Mouse (Mus musculus) layer of hippocampus, postnatal 14 days (tissue): Measurements from ENCODE around the gene Cstad. TPM values are rescaled to one million over a fixed set of nuclear protein-coding genes. Genes with fewer than 3 reads are reported as not detected.

Experiments used
- DNase-seq, 2 experiments: peaks; one replicate each; pipeline ENCODE4 v3.0.0; 2021 to 2022; ENCODE audit warnings: low spot score in 2 of 2, mixed read lengths in 1 of 2
- total RNA-seq, 2 experiments: library from RNA; stranded (reverse); gene quantifications; 2 replicates each; pipeline ENCODE4 v1.2.3; 2021

The Cstad gene
- total RNA-seq, 2 experiments from 2014 or later = 7.5 to 9.3 TPM

DNA sequence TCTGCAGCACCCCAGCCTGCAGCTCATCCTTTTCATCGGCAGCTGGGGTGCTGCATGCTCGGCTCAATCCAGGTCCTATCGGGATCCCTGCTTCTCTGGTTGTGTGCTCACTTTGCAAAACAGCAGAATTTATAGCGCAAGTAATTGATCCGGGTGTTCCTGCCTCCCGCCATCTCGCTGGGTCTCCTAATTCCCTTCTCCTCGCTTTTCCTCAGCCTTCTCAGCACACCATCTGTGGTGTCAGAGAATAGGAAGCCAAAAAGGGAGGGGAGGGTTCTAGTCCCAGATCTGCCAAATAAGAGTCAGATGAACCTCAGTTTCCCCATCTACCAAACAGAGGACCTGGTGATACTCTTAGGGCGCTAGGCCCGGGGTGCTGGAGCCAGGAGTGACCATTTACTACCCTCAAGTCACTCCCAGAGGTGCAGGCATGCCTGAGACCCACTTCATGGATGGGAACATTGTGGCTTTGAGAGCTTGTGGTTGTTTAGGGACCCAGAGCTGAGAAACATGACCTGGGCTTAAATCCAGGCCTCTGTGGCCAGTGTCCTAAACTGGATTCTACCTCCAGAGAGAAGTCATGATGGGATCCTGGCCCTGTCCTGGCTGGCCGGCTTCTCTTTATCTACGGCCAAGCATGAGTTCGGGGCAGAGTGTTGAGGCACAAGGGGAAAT lies 1.1 kb upstream of the Cstad start:
- no peak for DNase-seq

DNA sequence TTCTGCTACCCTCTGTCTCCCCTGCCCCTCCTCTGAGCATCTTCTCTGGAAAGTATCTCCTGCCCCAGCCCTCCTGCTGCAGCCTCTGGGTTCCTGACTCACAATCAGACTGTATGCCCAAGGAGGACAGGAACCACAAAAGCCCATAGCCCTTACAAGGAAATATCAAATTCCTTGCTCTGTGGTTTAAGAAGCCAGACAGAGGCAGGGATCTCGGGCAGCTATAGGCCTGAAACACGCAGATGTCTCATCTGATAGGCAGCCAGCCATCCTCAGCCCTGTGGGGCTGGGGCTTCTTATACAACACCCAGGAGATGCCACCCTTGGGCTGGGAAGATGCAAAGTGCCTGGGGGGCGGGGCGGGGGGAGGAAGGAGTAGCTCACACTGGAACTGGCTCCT lies 956 bp downstream of the Cstad start:
- DNase-seq = no peak

DNA sequence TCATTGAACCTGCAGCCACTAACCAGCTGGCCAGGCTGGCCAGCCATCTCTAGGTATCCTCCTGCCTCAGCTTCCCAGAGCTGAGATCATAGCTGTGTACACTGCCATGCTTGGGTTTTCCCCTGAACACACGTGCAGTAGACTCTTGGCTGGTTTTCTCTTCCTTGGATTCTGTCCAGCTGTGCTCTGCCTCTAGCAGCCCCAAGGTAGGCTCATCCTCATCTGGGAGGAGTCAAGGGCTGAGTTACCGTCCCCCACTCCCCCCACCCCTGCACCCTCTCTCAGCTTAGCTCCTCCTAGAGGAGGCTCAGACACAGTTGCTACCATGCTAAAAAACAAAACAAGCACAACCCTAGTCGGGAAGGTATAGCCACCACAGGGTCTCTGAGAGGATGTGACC lies 4.8 kb downstream of the Cstad start:
- no peak for DNase-seq

DNA sequence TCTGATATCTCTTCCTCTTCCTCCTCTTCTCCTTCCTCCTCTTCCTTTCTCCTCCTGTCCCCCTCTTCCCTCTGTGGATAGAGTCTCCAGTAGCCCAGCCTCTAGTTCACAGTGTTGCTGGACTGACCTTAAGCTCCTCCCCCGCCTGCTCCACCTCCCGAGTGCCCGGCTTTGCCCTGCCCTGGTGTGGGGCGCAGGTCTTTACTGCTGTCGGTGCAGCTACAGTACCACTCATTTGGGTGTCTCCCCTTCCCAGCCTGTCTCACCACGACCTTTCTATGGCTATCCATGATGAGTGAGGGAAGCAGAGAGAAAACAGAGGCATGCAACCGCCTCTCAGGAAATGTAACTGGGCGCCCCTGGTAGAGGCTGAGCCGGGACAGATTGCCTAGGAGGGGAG lies 5.5 kb downstream of the Cstad start:
- DNase-seq = no peak

DNA sequence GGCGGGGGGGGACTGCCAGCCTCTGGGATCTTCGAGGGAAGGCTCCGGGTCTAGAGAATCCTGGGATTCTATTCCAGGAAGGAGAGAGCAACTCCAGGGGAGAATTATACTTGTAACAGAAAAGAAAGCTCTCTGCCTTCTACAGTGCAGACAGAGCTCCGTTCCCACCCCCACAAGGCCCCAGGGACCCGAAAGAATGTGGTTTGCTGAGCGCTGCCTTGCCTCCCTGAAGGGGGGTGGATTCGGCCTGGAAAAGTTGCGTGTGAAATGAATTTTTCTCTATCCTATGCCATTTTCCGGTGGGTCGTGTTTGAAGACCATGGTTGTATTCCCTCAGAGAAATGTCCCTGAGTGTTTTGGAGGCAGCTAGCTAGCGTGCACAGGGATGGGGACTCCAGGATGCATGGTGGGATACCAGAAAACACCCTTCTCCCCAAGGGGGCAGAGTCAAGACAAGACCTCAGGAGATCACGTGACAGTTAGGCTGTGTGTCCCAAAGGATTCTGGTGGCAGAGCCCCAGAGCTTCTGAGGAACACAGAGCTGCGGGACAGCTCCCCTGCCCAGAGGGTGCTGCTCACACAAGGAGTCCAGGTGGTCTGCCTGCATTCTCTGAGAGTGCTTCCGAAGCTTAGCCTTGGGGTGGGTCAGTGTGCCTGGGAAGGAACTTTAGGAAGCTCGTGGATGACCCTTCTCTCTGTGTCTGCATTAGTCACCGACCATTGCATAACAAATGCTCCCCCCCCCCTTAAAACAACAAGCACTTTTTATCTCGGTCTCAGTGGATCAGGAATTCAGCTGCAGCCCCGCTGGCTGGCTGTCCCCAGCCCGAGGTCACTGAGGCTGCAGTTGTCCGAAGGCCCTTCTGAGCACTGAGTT lies 6.4 kb downstream of the Cstad start:
- no peak for DNase-seq

DNA sequence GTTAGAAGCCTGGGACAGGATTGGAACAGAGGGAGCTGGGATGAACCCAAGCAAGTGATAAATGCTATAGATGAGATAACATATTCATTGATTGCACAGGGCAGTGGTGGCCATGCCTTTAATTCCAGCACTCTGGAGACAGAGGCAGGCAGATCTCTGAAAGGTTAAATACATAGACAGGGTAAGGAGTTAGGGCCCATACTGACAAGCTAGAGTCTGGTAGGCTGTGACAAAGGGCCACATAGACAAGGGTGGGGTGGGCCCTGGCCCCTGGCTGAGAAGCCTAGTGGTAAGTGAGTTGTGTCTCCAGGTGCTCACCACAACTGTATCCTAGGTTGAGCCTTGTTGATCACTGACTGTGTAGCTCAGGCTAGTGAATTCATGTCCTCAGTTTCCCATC lies 7.6 kb downstream of the Cstad start:
- no peak for DNase-seq

DNA sequence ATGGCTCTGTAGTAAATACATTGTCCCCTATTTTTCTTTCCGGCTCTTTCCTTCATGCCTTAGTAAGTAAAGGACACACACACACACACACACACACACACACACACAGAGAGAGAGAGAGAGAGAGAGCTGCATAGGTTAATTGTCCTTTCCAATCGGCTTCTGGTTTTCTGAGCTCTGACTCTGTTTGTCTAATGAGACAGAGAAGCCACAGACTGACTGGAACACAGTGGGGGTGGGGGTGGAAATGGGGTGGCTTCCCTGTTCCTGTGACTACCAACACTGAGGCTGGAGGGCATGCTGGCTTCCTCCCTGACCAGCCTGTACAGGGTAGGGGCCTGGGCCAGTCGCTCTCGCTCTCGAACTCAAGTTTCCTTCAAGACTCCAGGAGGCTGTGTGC lies 8.9 kb downstream of the Cstad start:
- DNase-seq = no peak

DNA sequence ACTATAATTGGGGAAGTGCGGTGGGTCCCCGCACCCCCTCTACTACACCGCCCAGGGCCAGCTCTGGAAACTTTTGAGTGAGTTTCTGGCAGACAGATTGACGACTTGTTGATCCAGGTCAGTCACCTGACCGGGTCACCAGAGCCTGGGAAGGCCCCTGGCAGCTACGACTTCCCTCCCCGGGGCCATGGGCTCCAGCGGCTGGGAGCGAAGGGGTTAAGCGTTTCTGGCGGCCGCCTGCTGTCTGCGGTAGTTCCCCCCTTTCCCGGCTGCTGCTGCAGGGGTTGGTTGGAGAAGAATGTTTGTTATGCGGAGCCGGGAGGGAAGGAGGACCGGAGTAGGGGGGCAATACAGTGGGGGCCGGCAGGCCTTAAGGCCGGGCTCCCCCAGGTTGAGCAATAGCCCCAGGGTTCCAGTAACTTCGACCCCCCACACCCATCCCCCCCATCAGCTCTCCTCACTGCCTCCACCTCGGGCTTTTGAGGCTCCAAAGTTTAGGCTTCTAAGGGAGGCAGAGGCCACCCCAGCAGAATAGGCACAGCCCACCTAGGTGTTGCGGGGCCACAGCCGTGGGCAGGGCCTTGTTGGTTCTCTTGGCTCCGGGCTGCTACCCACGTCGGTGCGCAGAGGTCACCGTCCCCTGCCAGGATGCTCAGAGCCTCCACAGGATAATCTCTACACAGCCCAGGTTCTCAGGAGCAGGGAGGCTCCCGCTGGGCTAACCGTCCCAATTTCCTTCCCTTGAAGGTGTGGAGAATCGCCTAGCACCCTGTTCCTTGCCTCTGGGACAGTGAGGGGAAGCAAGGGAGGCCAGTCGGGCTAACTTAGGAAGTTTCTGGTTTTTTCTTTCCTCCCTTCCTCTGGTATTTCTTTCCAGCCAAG lies 10.3 kb downstream of the Cstad start:
- DNase-seq = no peak

DNA sequence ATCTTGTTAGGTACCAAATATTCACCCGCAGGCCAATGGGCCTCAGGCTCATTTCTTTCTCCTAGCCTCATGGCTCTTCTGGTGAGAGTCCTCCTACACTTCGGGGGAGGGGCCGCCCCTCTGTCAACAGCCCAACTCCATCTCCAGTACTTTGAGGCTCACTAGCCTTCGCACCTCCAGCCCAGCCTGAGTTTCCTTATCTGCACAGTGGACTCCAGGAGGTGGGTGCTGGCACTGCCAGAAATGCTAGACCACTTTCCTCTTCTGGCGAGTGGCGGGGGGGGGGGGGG lies 10.9 kb downstream of the Cstad start:
- no peak for DNase-seq

DNA sequence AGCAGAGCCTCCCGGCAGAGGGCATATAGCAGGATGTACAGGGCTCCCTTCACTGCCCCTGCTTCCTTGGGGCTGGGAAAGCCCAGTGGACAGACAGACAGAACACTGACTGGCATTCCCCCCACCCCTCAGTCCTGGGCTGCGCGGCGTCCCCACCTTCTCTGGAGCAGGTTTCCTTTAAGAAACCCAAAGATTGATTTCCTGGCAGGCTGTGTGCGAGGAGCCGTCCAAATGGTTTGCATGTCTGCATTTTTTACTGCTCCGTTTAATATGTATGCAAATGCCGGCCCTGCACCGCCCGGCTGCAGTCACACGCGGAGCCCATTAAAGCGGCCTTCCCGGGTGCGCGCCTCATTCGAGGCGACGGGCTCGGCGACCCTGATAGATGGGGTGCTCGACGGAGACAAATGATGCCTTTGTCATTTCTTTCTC lies 11.8 kb downstream of the Cstad start:
- no peak for DNase-seq

DNA sequence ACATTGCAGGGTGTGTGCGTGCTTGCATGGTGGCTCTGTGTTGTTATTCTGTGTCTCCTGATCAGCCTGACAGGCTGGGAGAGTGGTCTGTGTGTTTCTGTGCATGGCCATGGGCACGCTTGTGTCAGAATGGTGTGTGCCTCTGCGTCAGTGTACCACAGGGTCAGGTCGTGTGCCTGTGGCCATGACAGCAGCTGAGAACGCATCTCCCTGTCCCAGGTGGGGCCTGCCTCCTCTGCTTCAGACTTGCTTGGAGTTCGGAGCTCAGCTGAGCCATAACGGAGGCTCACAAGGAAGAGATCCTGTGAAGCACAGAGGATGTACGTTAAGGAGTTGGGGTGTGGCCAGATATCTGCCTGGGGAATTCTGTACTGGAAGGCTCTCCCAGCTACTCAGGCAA lies 13.1 kb downstream of the Cstad start:
- no peak for DNase-seq

DNA sequence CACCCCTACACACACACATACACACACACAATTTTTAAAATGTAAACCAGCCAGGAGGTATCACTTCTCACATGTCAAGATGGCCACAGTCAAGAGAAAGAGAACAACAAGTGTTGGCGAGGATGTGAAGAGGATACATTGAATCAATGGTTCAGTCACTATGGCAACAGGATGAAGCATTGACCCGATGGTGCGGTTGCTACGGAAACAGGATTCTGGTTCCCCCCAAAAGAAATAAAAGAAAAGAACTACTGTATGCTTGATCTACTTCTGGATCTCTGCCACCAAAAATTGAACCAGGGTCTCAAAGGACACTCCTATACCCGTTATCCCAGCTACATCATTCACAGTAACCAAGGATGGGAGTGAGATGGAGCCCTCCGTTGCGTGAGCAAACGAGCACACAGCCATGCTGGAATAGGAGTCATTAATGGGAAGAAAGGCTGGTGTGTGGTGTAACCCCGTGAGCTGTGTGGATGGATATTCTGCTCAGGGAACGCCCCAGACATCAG lies 13.9 kb downstream of the Cstad start:
- no peak for DNase-seq

DNA sequence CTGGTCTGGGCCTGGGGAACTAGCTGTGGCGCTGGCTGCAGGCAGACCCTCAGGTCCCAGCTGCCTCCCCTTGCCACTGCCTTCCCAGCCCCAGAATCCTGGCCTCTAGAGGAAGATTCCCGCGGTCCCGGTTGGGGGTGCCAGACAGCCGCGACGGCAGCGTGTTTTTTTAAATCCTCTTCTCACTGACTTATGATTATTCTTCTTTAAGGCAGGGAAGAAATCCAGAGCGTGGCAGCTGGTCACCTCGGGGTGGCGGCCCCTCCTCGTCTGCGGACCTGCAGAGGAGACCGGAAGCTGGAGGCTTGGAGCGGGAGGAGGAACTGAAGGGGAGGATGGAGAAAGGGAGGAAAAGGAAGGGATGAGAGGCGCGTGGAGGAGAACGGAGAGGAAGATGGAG lies 18.7 kb downstream of the Cstad start:
- peak; percentile 57 to 60 for DNase-seq

DNA sequence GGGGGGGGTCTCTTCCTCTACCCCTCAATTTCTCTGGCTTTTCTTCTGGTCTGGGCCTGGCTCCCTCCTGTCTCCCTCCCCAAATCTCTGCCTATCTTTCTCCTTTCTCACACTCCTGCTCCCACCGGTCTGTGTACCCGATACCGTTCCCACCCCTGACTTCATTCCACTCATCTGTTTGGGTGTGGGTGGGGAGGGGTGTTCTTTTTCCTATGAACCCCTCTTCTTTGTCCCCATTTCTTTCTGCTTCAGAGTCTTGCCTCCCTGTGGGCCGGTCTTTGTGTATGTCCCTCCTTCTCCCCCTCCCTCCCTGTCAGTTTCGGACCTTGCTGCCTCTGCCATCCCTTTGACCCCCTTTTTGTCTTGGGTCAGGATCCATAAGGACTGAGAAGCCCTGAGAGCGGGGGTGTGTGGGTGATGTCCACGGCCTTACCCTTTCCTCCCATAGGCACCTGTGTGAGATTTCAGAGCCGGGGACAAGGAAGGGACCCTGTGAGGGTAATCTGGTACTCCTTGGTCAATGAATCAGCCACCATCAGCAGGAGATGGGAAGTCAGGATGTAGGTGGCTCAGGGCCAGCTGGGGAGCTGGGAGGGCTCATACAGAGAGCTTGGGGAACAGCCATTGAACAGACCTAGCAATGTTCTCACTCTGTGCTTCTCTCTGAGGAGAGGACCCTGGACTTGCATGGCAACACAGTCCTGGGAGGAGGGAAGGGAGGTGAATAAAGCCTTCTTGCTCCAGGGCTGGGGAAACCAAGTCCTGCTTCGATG lies 19.5 kb downstream of the Cstad start:
- DNase-seq = no peak

DNA sequence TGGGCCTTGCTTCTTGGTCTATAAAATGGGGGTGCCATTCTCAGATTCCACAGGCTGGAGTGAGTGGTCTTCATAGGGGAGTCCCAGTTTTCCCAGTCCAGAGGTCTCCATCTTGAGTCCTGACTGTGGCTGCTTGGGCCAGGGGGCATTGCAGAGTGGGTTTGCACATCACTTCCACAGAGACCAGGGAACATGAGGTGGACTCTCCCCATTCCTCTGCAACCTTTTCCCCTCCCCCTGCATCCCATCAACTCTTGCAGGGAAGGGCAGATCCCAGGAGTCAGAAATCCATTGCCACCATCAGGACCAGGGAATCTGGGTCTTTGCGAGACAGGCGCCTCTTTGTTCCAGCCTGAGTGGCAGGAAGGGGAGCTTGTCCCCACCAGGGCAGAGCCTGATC lies 21.0 kb downstream of the Cstad start:
- DNase-seq = no peak

DNA sequence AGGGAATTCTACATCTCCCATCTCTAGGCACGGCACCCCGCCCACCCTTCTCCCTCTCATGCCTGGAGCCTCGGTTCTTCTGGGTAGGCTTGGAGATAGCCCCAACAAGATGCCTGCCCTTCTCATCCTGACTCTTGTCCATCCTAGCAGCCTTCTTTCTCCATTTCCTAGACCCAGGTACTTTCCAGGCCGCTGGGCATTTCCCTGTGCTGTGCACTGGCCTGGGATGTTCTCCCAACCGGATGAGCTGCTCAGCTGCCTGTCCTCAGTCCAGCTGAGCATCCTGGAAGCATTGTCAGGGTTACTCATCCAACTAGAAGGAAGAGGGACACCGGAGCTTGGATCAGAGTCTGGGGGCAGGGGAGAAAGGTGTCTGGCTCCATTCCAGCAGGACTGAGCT lies 21.6 kb downstream of the Cstad start:
- no peak for DNase-seq

DNA sequence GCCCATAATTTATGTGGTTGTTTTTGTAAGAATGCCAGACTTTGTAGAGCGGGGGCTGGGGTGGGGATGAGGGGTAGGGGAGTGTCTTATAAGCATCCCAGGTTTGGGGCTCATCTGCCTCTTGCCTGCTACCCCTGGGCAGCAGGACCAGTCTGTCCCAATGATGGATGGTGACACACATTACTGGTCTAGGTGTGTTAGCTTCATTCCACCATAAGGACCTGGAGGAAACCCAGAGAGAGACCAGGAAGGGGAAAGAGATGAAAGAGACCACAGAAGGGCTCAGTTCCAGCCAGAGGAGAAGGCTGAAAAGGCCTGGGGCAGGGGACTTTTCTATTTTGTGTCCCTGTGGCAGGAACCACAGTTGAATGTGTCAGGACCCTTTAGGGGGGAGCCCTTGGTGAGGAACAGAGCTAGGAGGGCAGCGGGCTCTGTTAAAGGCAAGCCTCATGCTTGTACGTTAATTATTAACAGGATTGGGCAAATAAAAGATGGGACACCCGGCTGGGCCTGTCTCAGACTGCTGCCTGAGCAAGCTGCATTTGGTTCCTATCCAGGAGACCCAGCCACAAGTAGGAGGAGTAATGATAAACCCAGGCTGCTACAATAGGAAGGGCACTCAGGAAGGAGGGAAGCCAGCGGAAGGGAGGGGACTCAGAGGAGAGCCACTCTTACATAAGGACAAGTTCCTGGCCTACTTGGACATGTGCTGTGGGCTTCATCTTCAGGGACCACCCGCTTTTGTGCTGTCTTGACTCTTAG lies 23.8 kb downstream of the Cstad start:
- DNase-seq = no peak

DNA sequence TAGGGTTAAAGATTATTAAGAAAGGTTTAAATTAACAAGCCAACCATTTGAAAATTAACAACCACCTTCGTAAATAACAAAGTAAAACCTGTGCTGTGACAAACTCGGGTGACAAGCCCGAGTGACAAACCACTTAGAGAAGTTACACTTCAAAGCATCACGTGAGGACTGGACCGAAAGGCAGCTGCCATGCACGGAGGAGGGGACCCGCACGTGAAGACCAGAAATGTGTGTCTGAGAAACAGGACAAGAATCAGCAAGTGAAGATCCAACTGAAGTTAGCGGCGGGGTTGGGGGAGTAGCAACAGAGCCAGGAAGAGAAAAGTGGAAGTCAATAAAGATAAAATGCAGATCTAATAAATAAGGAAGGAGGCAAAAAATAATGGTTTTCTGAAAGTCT lies 29.0 kb downstream of the Cstad start:
- no peak for DNase-seq

DNA sequence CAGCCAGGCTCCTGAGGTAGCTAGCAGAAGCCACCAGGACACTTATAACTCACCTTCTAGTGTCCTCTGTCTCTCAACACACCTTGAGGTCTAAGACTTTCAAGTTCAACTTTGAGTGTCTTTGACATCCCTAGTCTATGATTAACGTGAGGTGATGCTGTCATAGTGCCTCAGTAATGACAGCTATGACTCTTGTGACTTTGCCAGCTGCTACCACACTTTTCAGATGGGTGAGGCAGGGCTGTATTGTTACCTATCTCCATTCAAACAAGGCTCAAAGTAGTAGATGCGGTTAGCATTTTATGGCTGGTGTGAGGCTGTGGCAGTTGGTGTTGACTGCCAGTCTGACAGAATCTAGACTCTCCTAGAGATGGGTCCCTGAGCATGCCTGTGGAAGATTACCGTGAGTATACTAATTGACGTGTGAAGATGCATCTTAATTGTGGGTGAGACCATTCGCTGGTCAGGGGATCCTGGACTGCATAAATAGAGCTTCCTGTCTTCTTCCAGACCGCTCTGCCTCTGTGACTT lies 30.5 kb downstream of the Cstad start:
- no peak for DNase-seq

DNA sequence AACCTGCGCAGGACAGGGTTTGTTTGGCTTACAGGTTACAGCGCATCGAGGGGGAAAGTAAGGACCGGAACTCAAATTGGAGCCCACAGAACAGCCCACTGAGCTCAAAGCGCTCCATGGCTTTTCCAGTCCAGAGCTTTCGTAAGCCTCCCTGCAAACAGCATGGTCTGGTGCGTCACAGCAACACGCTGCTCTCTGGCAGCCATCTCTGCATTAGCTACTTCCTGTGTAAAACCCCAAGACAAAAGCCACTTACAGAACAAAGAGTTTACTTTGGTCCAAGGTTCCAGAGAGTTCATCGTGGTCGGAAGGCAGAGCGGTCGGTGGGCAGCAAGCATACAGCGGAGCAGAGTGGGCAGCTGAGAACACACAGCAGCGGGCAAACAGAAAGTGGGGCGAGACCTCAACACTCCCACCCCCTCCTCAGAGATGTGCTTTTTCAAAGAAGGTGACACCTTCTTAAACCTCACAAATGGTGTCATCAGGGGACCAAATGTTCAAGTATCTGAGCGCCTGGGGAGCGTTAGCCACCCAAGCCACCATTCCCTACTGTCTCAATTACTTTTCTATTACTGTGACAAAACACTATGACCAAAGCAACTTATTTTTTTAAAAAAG lies 31.3 kb downstream of the Cstad start:
- DNase-seq = no peak
